Mouse (Mus musculus): Measurements from ENCODE around the gene Lrrtm4.

Lrrtm4 gene

GRCm38 (mm10) chr6:80328391-80328790 lies 309.7 kb downstream of the Lrrtm4 start:
- DNase-seq (ENCODE audit: low spot score): no peak

GRCm38 (mm10) chr6:80331751-80332150 lies 313.1 kb downstream of the Lrrtm4 start:
- DNase-seq (ENCODE audit: low spot score): no peak

GRCm38 (mm10) chr6:80352307-80352706 lies 333.6 kb downstream of the Lrrtm4 start:
- DNase-seq (ENCODE audit: low spot score): no peak

GRCm38 (mm10) chr6:80357092-80357491 lies 338.4 kb downstream of the Lrrtm4 start:
- DNase-seq (ENCODE audit: low spot score): no peak

- DNase-seq (ENCODE audit: low spot score): no peak
Measured at GRCm38 (mm10) chr6:80363593-80363992, 344.9 kb downstream of the Lrrtm4 start.

- no peak for DNase-seq (ENCODE audit: low spot score)
Measured at GRCm38 (mm10) chr6:80366532-80366931, 347.9 kb downstream of the Lrrtm4 start.

GRCm38 (mm10) chr6:80389571-80389970 lies 370.9 kb downstream of the Lrrtm4 start:
- DNase-seq (ENCODE audit: low spot score): no peak

- DNase-seq (ENCODE audit: low spot score): no peak
Measured at GRCm38 (mm10) chr6:80406757-80407156, 388.1 kb downstream of the Lrrtm4 start.

GRCm38 (mm10) chr6:80440135-80440534 lies 421.5 kb downstream of the Lrrtm4 start:
- DNase-seq (ENCODE audit: low spot score): no peak

- DNase-seq (ENCODE audit: low spot score): no peak
Measured at GRCm38 (mm10) chr6:80470546-80470945, 451.9 kb downstream of the Lrrtm4 start.

- DNase-seq (ENCODE audit: low spot score): no peak
Measured at GRCm38 (mm10) chr6:80476153-80476552, 457.5 kb downstream of the Lrrtm4 start.

- no peak for DNase-seq (ENCODE audit: low spot score)
Measured at GRCm38 (mm10) chr6:80545017-80545416, 526.3 kb downstream of the Lrrtm4 start.

GRCm38 (mm10) chr6:80549907-80550306 lies 531.2 kb downstream of the Lrrtm4 start:
- no peak for DNase-seq (ENCODE audit: low spot score)

GRCm38 (mm10) chr6:80553398-80553797 lies 534.7 kb downstream of the Lrrtm4 start:
- DNase-seq (ENCODE audit: low spot score): no peak

- DNase-seq (ENCODE audit: low spot score): no peak
Measured at GRCm38 (mm10) chr6:80554991-80555390, 536.3 kb downstream of the Lrrtm4 start.

- DNase-seq (ENCODE audit: low spot score): no peak
Measured at GRCm38 (mm10) chr6:80577227-80577626, 558.5 kb downstream of the Lrrtm4 start.

- DNase-seq (ENCODE audit: low spot score): no peak
Measured at GRCm38 (mm10) chr6:80582225-80582624, 563.5 kb downstream of the Lrrtm4 start.

- DNase-seq (ENCODE audit: low spot score): no peak
Measured at GRCm38 (mm10) chr6:80589776-80590175, 571.1 kb downstream of the Lrrtm4 start.

GRCm38 (mm10) chr6:80619508-80619907 lies 600.8 kb downstream of the Lrrtm4 start:
- no peak for DNase-seq (ENCODE audit: low spot score)

- no peak for DNase-seq (ENCODE audit: low spot score)
Measured at GRCm38 (mm10) chr6:80622676-80623334, 604.1 kb downstream of the Lrrtm4 start.

- DNase-seq (ENCODE audit: low spot score): no peak
Measured at GRCm38 (mm10) chr6:80625509-80625908, 606.8 kb downstream of the Lrrtm4 start.

GRCm38 (mm10) chr6:80662729-80663128 lies 644.1 kb downstream of the Lrrtm4 start:
- no peak for DNase-seq (ENCODE audit: low spot score)

GRCm38 (mm10) chr6:80664039-80664438 lies 645.4 kb downstream of the Lrrtm4 start:
- no peak for DNase-seq (ENCODE audit: low spot score)

GRCm38 (mm10) chr6:80704183-80704582 lies 685.5 kb downstream of the Lrrtm4 start:
- DNase-seq (ENCODE audit: low spot score): no peak
